Mouse (Mus musculus) liver, adult 2 months (tissue): ENCODE data around the gene Cntn5.

Source experiments
- CTCF ChIP-seq: fragments of 200-500 bp; IDR thresholded peaks from 2 replicates; pipeline ENCODE4 v1.5.1; 2011; ENCODE audit warnings: low read depth, low read length, control low read depth
- POLR2A ChIP-seq: fragments of 200-500 bp; IDR thresholded peaks from 2 replicates; pipeline ENCODE4 v1.6.1; 2011; ENCODE audit warnings: low read length, control low read depth; ENCODE audit not compliant: insufficient read depth; ENCODE audit errors: extremely low read depth

DNA sequence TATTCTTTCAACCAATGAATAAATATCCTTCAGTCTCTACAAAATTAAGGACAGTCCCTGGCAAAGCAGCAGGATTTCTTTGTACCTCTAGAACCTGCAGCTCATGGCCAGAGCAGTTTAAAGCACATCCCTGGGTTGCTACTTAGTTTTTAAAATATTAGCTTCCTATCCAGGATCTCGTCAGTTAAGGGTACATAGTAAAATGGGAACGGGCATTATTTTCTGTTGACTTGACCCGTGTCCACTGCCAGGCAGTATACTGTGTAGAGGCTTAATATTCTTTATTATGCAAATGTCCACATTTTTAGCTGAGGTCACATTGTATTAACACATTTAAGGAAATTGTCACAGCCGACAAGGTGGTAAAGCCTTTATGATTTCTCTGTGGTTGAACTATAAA lies 375.0 kb downstream of the Cntn5 start:
- TF ChIP-seq CTCF (no peak), POLR2A (no peak)
